Mouse (Mus musculus) embryonic facial prominence, embryonic 12.5 days (tissue): ENCODE results near the gene Rasgef1c. TPM values are rescaled to one million over a fixed set of nuclear protein-coding genes. Genes with fewer than 3 reads are reported as not detected.

Experiments used
- ATAC-seq: fragments of 200-750 bp; cut with Nextera tagmentation; 2 replicates; pipeline ENCODE4 v1.8.0; 2017; ENCODE audit not compliant: insufficient number of reproducible peaks, insufficient read depth, low FRiP score, low TSS enrichment
- H3K27ac ChIP-seq: fragments of 300-500 bp; sonication (generic); 2 replicates; pipeline ENCODE4 v1.5.1; 2016; ENCODE audit warnings: mild to moderate bottlenecking
- H3K27me3 ChIP-seq: fragments of 300-500 bp; sonication (generic); 2 replicates; pipeline ENCODE4 v1.6.1; 2016; ENCODE audit warnings: mild to moderate bottlenecking, moderate library complexity
- H3K36me3 ChIP-seq: fragments of 300-500 bp; sonication (generic); 2 replicates; pipeline ENCODE4 v1.6.1; 2016; ENCODE audit warnings: mild to moderate bottlenecking
- H3K4me1 ChIP-seq: fragments of 300-500 bp; sonication (generic); 2 replicates; pipeline ENCODE4 v1.6.1; 2016
- H3K4me2 ChIP-seq: fragments of 300-500 bp; sonication (generic); replicated peaks from 2 replicates; pipeline ENCODE4 v1.6.1; 2016; ENCODE audit warnings: mild to moderate bottlenecking, moderate library complexity
- H3K4me3 ChIP-seq: fragments of 300-500 bp; sonication (generic); 2 replicates; pipeline ENCODE4 v1.5.1; 2016; ENCODE audit warnings: mild to moderate bottlenecking
- H3K9ac ChIP-seq: fragments of 300-500 bp; sonication (generic); 2 replicates; pipeline ENCODE4 v1.6.1; 2016; ENCODE audit warnings: mild to moderate bottlenecking, moderate library complexity
- H3K9me3 ChIP-seq: fragments of 300-500 bp; sonication (generic); 2 replicates; pipeline ENCODE4 v1.6.1; 2016; ENCODE audit warnings: mild to moderate bottlenecking, moderate library complexity
- WGBS: fragments of 180-500 bp; shearing (Covaris S2); methylation state at CpG from one replicate; pipeline ENCODE4 v1.1.7; 2016; 5-methylcytosine and 5-hydroxymethylcytosine counted together
- polyA plus RNA-seq: library from polyadenylated mRNA; unstranded; fragments of >200 nt; fragmentation: Nextera tagmentation; extraction: Ambion mirVana; gene quantifications from 2 replicates; pipeline ENCODE4 v1.2.1, GENCODE M21; 2016

Rasgef1c gene
- polyA plus RNA-seq: 0.26 and 0.46 TPM in 2 replicates

DNA sequence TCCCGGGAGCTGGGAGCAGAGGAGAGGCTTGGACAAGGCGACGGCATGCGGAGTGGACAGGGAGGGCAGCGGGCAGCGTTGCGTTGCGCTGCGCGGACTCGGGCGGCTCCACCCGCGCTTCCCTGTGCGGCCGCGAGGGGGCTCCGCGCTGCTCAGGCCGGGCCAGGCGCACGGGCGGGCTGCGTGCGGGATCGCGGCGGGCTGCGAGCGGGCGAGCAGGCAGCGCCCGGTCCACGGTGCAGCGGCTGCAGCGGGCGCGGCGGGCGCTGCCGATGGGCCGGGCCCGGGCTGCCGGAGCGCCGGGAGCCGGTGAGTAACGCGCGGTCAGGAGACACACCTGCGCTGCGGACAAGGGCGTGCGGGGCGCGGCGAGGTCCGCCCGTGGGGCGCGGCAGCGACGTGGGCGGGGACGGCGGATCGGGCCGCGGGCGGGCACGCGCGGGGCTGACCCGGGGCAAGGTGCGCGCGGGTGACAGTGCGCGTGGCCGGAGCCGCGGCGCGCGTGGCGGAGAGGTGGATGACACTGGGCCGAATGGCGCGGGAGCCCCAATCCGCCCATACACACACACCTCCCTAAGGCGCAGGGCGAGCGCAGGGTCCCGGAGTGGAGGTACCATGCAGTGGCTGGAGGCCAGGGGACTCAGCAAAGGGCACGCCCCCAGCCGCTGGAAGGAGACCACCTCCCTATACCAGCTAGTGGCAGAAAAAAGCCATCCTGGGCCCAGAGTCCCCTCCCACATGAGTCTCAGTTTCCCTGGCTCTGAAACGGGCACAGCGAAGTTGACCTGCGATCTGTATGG is at the start of gene Rasgef1c:
TSS of gene Rasgef1c (plus strand) at position 177 of the 800 bp plus-strand sequence.
- Histone ChIP-seq H3K4me3 (peak within 1 kb of the TSS; percentile 66), H3K4me1 (0 out of 2 replicates have a peak, but pooled peaks cover 4% of the 10 kb centered on the region), H3K27ac (no peak within 1 kb of the TSS), H3K9ac (peak within 1 kb of the TSS; percentile 77), H3K4me2 (peak within 1 kb of the TSS; percentile 100), H3K27me3 (peaks cover 37% of the 10 kb centered on the region), H3K36me3 (no peaks in the 10 kb centered on the region), H3K9me3 (no peaks in the 10 kb centered on the region)
- ATAC-seq: peak; percentile 64; the same call in 1 of the 2 replicates
- 2% methylated on average over 94 of the region's 99 CpGs for WGBS

GRCm38 (mm10) chr11:49855144-49855543 is 46.5 kb upstream of the Rasgef1c start:
- 81% methylated on average over 5 of the region's 5 CpGs for WGBS
- H3K36me3 ChIP-seq: peaks cover 18% of the 10 kb centered on the region

GRCm38 (mm10) chr11:49861139-49861538 is 40.5 kb upstream of the Rasgef1c start:
- H3K9ac ChIP-seq: no peak overlapping the region
- WGBS: 90% methylated on average over 4 of the region's 4 CpGs
- no peak for ATAC-seq

More at GRCm38 (mm10) chr11:49855144-49855543, 46.5 kb upstream of the Rasgef1c start:
- Histone ChIP-seq H3K4me1 (no peaks in the 10 kb centered on the region), H3K9me3 (no peaks in the 10 kb centered on the region), H3K9ac (no peak overlapping the region), H3K27ac (no peak overlapping the region), H3K4me3 (no peak overlapping the region), H3K27me3 (no peaks in the 10 kb centered on the region), H3K4me2 (no peak overlapping the region)
- ATAC-seq: no peak

GRCm38 (mm10) chr11:49863926-49864325 is 37.7 kb upstream of the Rasgef1c start:
- no peaks in the 10 kb centered on the region; the same call in 1 of the 2 replicates for H3K36me3 ChIP-seq
- no peak overlapping the region for H3K27ac ChIP-seq
- H3K4me2 ChIP-seq: no peak overlapping the region
- H3K4me3 ChIP-seq: no peak overlapping the region
- no peaks in the 10 kb centered on the region for H3K4me1 ChIP-seq
- H3K27me3 ChIP-seq: no peaks in the 10 kb centered on the region
- no peaks in the 10 kb centered on the region for H3K9me3 ChIP-seq
- no peak overlapping the region for H3K9ac ChIP-seq
- no peak for ATAC-seq

More at GRCm38 (mm10) chr11:49861139-49861538, 40.5 kb upstream of the Rasgef1c start:
- no peaks in the 10 kb centered on the region for H3K27me3 ChIP-seq
- H3K27ac ChIP-seq: no peak overlapping the region
- H3K4me1 ChIP-seq: no peaks in the 10 kb centered on the region
- H3K4me3 ChIP-seq: no peak overlapping the region
- H3K9me3 ChIP-seq: no peaks in the 10 kb centered on the region
- H3K36me3 ChIP-seq: peaks cover 5% of the 10 kb centered on the region; the same call in 1 of the 2 replicates
- no peak overlapping the region for H3K4me2 ChIP-seq

DNA sequence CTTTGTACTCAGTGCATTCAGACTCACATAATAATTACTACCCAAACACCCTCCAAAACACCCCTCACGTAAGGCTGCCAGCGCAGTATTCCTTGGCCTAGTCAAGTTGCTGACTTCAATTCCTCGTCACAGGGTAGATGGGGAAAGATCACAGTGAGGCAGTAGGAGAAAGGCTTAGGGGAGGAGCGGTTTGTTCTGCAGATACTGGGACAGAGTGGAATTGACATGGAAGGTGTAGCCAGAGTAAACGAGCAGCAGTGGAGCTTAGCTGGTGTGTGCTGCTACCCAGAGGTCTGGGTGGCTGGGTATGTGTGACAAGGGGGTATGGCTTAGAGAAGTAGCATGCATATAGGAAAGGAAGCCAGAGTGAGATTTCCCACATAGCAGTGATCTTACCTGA is 34.3 kb upstream of the Rasgef1c start:
- Histone ChIP-seq H3K4me2 (no peak overlapping the region), H3K36me3 (peaks cover 4% of the 10 kb centered on the region; the same call in 1 of the 2 replicates), H3K27ac (no peak overlapping the region), H3K9ac (no peak overlapping the region), H3K9me3 (no peaks in the 10 kb centered on the region), H3K4me3 (no peak overlapping the region), H3K4me1 (no peaks in the 10 kb centered on the region), H3K27me3 (no peaks in the 10 kb centered on the region)
- WGBS: 85% methylated on average over 5 of the region's 5 CpGs
- no peak for ATAC-seq

DNA sequence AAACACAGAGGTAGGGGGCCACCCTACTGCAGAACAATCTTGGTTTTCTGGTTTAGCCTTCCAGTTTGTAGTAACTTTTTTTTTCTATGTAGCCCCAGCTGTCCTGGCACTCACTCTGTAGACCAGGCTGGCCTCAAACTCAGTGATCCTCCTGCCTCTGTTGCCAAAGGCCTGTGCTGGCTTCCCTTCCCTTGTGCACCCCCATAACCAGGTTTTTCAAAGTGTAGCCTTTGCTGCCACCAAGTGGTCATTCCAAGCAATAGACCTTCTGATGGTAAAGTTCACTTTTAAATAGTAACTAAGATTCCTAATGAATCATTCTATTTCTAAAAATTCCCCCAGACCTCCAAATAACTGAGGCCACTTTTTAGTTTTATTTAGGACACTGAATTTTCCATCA is 31.9 kb upstream of the Rasgef1c start:
- peaks cover 14% of the 10 kb centered on the region for H3K36me3 ChIP-seq
- no peak overlapping the region for H3K4me2 ChIP-seq
- H3K4me1 ChIP-seq: no peaks in the 10 kb centered on the region
- H3K9me3 ChIP-seq: no peaks in the 10 kb centered on the region
- no peaks in the 10 kb centered on the region for H3K27me3 ChIP-seq
- no peak for ATAC-seq
- no peak overlapping the region for H3K4me3 ChIP-seq
- no peak overlapping the region for H3K9ac ChIP-seq
- no peak overlapping the region for H3K27ac ChIP-seq

GRCm38 (mm10) chr11:49871914-49872313 is 29.7 kb upstream of the Rasgef1c start:
- Histone ChIP-seq H3K9ac (no peak overlapping the region), H3K4me2 (no peak overlapping the region), H3K36me3 (peaks cover 14% of the 10 kb centered on the region), H3K4me3 (no peak overlapping the region), H3K4me1 (no peaks in the 10 kb centered on the region), H3K9me3 (no peaks in the 10 kb centered on the region), H3K27ac (no peak overlapping the region), H3K27me3 (no peaks in the 10 kb centered on the region)
- WGBS: 61% methylated on average over 6 of the region's 6 CpGs
- ATAC-seq: 0 out of 2 replicates have a peak, but pooled peaks have one; percentile 41

- WGBS: 93% methylated on average over 6 of the region's 6 CpGs
- peaks cover 14% of the 10 kb centered on the region; the same call in 1 of the 2 replicates for H3K36me3 ChIP-seq
- no peak for ATAC-seq
Measured at GRCm38 (mm10) chr11:49872779-49873178, 28.9 kb upstream of the Rasgef1c start.

GRCm38 (mm10) chr11:49876948-49877817 is 24.5 kb upstream of the Rasgef1c start:
- H3K9ac ChIP-seq: no peak overlapping the region
- no peak for ATAC-seq
- peak overlapping the region; percentile 37 for H3K27ac ChIP-seq
- H3K9me3 ChIP-seq: no peaks in the 10 kb centered on the region
- H3K4me2 ChIP-seq: no peak overlapping the region
- whole genome bisulfite sequencing: 85% methylated on average over 8 of the region's 8 CpGs
- no peaks in the 10 kb centered on the region for H3K27me3 ChIP-seq
- H3K36me3 ChIP-seq: peaks cover 37% of the 10 kb centered on the region; the same call in 1 of the 2 replicates
- H3K4me3 ChIP-seq: no peak overlapping the region
- no peaks in the 10 kb centered on the region for H3K4me1 ChIP-seq

More at GRCm38 (mm10) chr11:49872779-49873178, 28.9 kb upstream of the Rasgef1c start:
- Histone ChIP-seq H3K4me1 (no peaks in the 10 kb centered on the region), H3K27me3 (no peaks in the 10 kb centered on the region), H3K9ac (no peak overlapping the region), H3K4me2 (no peak overlapping the region), H3K4me3 (no peak overlapping the region), H3K9me3 (no peaks in the 10 kb centered on the region), H3K27ac (no peak overlapping the region)

- H3K9me3 ChIP-seq: no peaks in the 10 kb centered on the region
Measured at GRCm38 (mm10) chr11:49879950-49880642, 21.5 kb upstream of the Rasgef1c start.

GRCm38 (mm10) chr11:49883394-49883793 is 18.2 kb upstream of the Rasgef1c start:
- H3K4me1 ChIP-seq: no peaks in the 10 kb centered on the region
- ATAC-seq: no peak
- H3K27ac ChIP-seq: no peak overlapping the region
- no peak overlapping the region for H3K4me2 ChIP-seq
- H3K27me3 ChIP-seq: no peaks in the 10 kb centered on the region
- WGBS: 89% methylated on average over 3 of the region's 3 CpGs
- H3K4me3 ChIP-seq: no peak overlapping the region
- H3K9ac ChIP-seq: no peak overlapping the region
- no peaks in the 10 kb centered on the region for H3K9me3 ChIP-seq
- H3K36me3 ChIP-seq: peaks cover 36% of the 10 kb centered on the region; the same call in 1 of the 2 replicates

More at GRCm38 (mm10) chr11:49879950-49880642, 21.5 kb upstream of the Rasgef1c start:
- WGBS: 89% methylated on average over 3 of the region's 3 CpGs
- H3K36me3 ChIP-seq: peaks cover 33% of the 10 kb centered on the region; the same call in 1 of the 2 replicates
- no peak for ATAC-seq
- no peaks in the 10 kb centered on the region for H3K27me3 ChIP-seq
- no peaks in the 10 kb centered on the region for H3K4me1 ChIP-seq
- H3K4me2 ChIP-seq: no peak overlapping the region
- H3K27ac ChIP-seq: no peak overlapping the region
- no peak overlapping the region for H3K4me3 ChIP-seq
- no peak overlapping the region for H3K9ac ChIP-seq
